Mouse (Mus musculus) neutrophil, adult 5-6 weeks (primary cell): ENCODE results near the gene Cmas. TPM values are rescaled to one million over a fixed set of nuclear protein-coding genes. Genes with fewer than 3 reads are reported as not detected.

Experiments used
- ATAC-seq: fragments of 151-379, 151-347 bp; 2 replicates; pipeline ENCODE4 v1.8.0; 2017; ENCODE audit warnings: mild to moderate bottlenecking, moderate TSS enrichment; ENCODE audit not compliant: insufficient number of reproducible peaks, poor library complexity, low FRiP score, severe bottlenecking; ENCODE audit errors: extremely low read depth
- total RNA-seq: library from RNA; stranded (forward); fragments of 200-1000 nt; gene quantifications from 2 replicates; pipeline ENCODE4 v1.2.3, GENCODE M21; 2017

Cmas gene
- total RNA-seq, 1 experiment from 2014 or later = 38.9 TPM

GRCm38 (mm10) chr6:142786106-142786505 lies 29.6 kb downstream of the Cmas start:
- no peak for ATAC-seq

- ATAC-seq = no peak
Observed at GRCm38 (mm10) chr6:142788042-142788987, 31.8 kb downstream of the Cmas start.

GRCm38 (mm10) chr6:142789736-142790135 lies 33.2 kb downstream of the Cmas start:
- ATAC-seq = no peak

- ATAC-seq = no peak
Observed at GRCm38 (mm10) chr6:142792241-142792968, 35.9 kb downstream of the Cmas start.

GRCm38 (mm10) chr6:142793468-142793867 lies 37.0 kb downstream of the Cmas start:
- no peak for ATAC-seq

- no peak for ATAC-seq
Observed at GRCm38 (mm10) chr6:142795087-142795486, 38.6 kb downstream of the Cmas start.

- ATAC-seq = no peak
Observed at GRCm38 (mm10) chr6:142795655-142796441, 39.4 kb downstream of the Cmas start.

- ATAC-seq = no peak
Observed at GRCm38 (mm10) chr6:142797996-142798395, 41.5 kb downstream of the Cmas start.

GRCm38 (mm10) chr6:142798837-142799236 lies 42.4 kb downstream of the Cmas start:
- ATAC-seq = no peak

- no peak for ATAC-seq
Observed at GRCm38 (mm10) chr6:142799704-142800374, 43.4 kb downstream of the Cmas start.

- ATAC-seq = no peak
Observed at GRCm38 (mm10) chr6:142801687-142802086, 45.2 kb downstream of the Cmas start.

GRCm38 (mm10) chr6:142802617-142803525 lies 46.4 kb downstream of the Cmas start:
- ATAC-seq = no peak

GRCm38 (mm10) chr6:142804402-142804801 lies 47.9 kb downstream of the Cmas start, which contains the start of gene Sult6b2:
Sult6b2 (minus strand) TSS chr6:142804502.
- ATAC-seq = no peak

- peak; percentile 19; the same call in 1 of the 2 replicates for ATAC-seq
Observed at GRCm38 (mm10) chr6:142806326-142806725, 49.8 kb downstream of the Cmas start.

- ATAC-seq = no peak
Observed at GRCm38 (mm10) chr6:142809373-142810098, 53.0 kb downstream of the Cmas start.

GRCm38 (mm10) chr6:142810239-142810638 lies 53.8 kb downstream of the Cmas start:
- ATAC-seq = no peak

GRCm38 (mm10) chr6:142812969-142813368 lies 56.5 kb downstream of the Cmas start:
- ATAC-seq = no peak
